Mouse (Mus musculus) lung, adult 2 months (tissue): ENCODE data around the gene Psmd12.

Experiments
- CTCF ChIP-seq: fragments of 200-500 bp; IDR thresholded peaks from 2 replicates; pipeline ENCODE4 v1.5.1; 2011; ENCODE audit warnings: mild to moderate bottlenecking, low read length, control low read depth; ENCODE audit not compliant: insufficient read depth
- POLR2A ChIP-seq: fragments of 200-500 bp; IDR thresholded peaks from 2 replicates; pipeline ENCODE4 v1.6.1; 2011; ENCODE audit warnings: low read depth, mild to moderate bottlenecking, control low read depth, low read length, borderline replicate concordance; ENCODE audit errors: extremely low read depth

DNA sequence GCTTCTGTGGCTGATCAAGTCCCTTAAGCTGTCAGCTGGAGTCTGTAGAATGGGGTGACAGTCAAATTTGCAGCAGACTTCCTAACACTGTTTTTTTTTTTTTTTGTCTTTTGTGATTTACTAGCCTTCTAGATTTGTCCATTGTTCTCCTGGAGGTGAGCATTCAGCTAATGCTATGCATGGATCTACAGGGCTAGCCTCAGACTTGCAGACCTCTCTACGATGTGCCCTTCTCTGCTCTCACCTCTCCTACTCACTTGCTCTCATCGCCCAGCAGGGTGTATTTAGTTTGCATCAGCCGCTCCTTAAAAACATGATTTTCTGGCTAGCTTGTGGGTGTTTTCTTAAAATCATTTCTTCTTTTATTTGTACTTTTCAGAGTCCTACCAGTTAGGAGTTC is 5.1 kb downstream of the Psmd12 start:
- TF ChIP-seq CTCF, result no peak
- no peak for TF ChIP-seq POLR2A
